Mouse (Mus musculus): ENCODE data around the gene Cyp3a13.
A peak's percentile ranks its signal among the peaks of the same experiment; 100 is the strongest.
"Not testable (repeated sequence)": the region's sequence is repeated elsewhere in the genome, so short reads cannot be mapped to it uniquely, and the experiment has no call there.

Cyp3a13 gene

GRCm38 (mm10) chr5:137921532-137921931 is at the start of gene Cyp3a13:
TSS of gene Cyp3a13 (minus strand) at chr5:137921619.
- no peak for DNase-seq (ENCODE audit: low read depth, low spot score)

- no peak for DNase-seq (ENCODE audit: low read depth, low spot score)
Observed at GRCm38 (mm10) chr5:137966492-137966891, 45.1 kb upstream of the Cyp3a13 start.

GRCm38 (mm10) chr5:137962945-137963344 is 41.5 kb upstream of the Cyp3a13 start, which contains the start of gene Gjc3:
TSS of gene Gjc3 (minus strand) at chr5:137963098.
- DNase-seq (ENCODE audit: low read depth, low spot score), result no peak

GRCm38 (mm10) chr5:137956404-137956803 is 35.0 kb upstream of the Cyp3a13 start:
- no peak for DNase-seq (ENCODE audit: low read depth, low spot score)

GRCm38 (mm10) chr5:137951218-137951617 is 29.8 kb upstream of the Cyp3a13 start:
- DNase-seq (ENCODE audit: low read depth, low spot score), result peak; percentile 21

- DNase-seq (ENCODE audit: low read depth, low spot score), result no peak
Observed at GRCm38 (mm10) chr5:137947303-137947702, 25.9 kb upstream of the Cyp3a13 start.

GRCm38 (mm10) chr5:137943133-137943532 is 21.7 kb upstream of the Cyp3a13 start:
- DNase-seq (ENCODE audit: low read depth, low spot score), result no peak

- no peak for DNase-seq (ENCODE audit: low read depth, low spot score)
Observed at GRCm38 (mm10) chr5:137940948-137941347, 19.5 kb upstream of the Cyp3a13 start.

- peak; percentile 39 for DNase-seq (ENCODE audit: low read depth, low spot score)
Observed at GRCm38 (mm10) chr5:137937238-137937637, 15.8 kb upstream of the Cyp3a13 start.

GRCm38 (mm10) chr5:137936486-137936885 is 15.1 kb upstream of the Cyp3a13 start:
- no peak for DNase-seq (ENCODE audit: low read depth, low spot score)

- DNase-seq (ENCODE audit: low read depth, low spot score), result not testable (repeated sequence)
Observed at GRCm38 (mm10) chr5:137933934-137934333, 12.5 kb upstream of the Cyp3a13 start.

- no peak for DNase-seq (ENCODE audit: low read depth, low spot score)
Observed at GRCm38 (mm10) chr5:137928439-137928838, 7.0 kb upstream of the Cyp3a13 start.

- no peak for DNase-seq (ENCODE audit: low read depth, low spot score)
Observed at GRCm38 (mm10) chr5:137922171-137922570, 752 bp upstream of the Cyp3a13 start.

GRCm38 (mm10) chr5:137915550-137915949 is 5.9 kb downstream of the Cyp3a13 start:
- DNase-seq (ENCODE audit: low read depth, low spot score), result no peak

- DNase-seq (ENCODE audit: low read depth, low spot score), result peak; percentile 13
Observed at GRCm38 (mm10) chr5:137914508-137914907, 6.9 kb downstream of the Cyp3a13 start.

- DNase-seq (ENCODE audit: low read depth, low spot score), result no peak
Observed at GRCm38 (mm10) chr5:137909564-137910262, 11.7 kb downstream of the Cyp3a13 start.

GRCm38 (mm10) chr5:137897812-137898211 is 23.6 kb downstream of the Cyp3a13 start:
- DNase-seq (ENCODE audit: low read depth, low spot score), result peak; percentile 16

- peak; percentile 30 for DNase-seq (ENCODE audit: low read depth, low spot score)
Observed at GRCm38 (mm10) chr5:137892954-137893353, 28.5 kb downstream of the Cyp3a13 start.

- DNase-seq (ENCODE audit: low read depth, low spot score), result no peak
Observed at GRCm38 (mm10) chr5:137887666-137888065, 33.8 kb downstream of the Cyp3a13 start.

- DNase-seq (ENCODE audit: low read depth, low spot score), result peak; percentile 60
Observed at GRCm38 (mm10) chr5:137885894-137886293, 35.5 kb downstream of the Cyp3a13 start.

GRCm38 (mm10) chr5:137883345-137883744 is 38.1 kb downstream of the Cyp3a13 start:
- no peak for DNase-seq (ENCODE audit: low read depth, low spot score)

- no peak for DNase-seq (ENCODE audit: low read depth, low spot score)
Observed at GRCm38 (mm10) chr5:137882922-137883321, 38.5 kb downstream of the Cyp3a13 start.

- peak; percentile 42 for DNase-seq (ENCODE audit: low read depth, low spot score)
Observed at GRCm38 (mm10) chr5:137877860-137878259, 43.6 kb downstream of the Cyp3a13 start.

GRCm38 (mm10) chr5:137875054-137875453 is 46.4 kb downstream of the Cyp3a13 start:
- no peak for DNase-seq (ENCODE audit: low read depth, low spot score)

Data from A20 (cell line).